Mouse (Mus musculus) hindbrain, embryonic 16.5 days (tissue): ENCODE results near the gene Grik4. TPM values are rescaled to one million over a fixed set of nuclear protein-coding genes. Genes with fewer than 3 reads are reported as not detected.
"Not testable (repeated sequence)": the region's sequence is repeated elsewhere in the genome, so short reads cannot be mapped to it uniquely, and the experiment has no call there.

ENCODE experiments used
- ATAC-seq: fragments of 200-750 bp; cut with Nextera tagmentation; 2 replicates; pipeline ENCODE4 v1.8.0; 2017; ENCODE audit warnings: moderate TSS enrichment, moderate library complexity
- H3K27ac ChIP-seq: fragments of 300-500 bp; sonication (generic); 2 replicates; pipeline ENCODE4 v1.5.1; 2014; ENCODE audit warnings: low read depth, mild to moderate bottlenecking, control low read depth, low read length, moderate library complexity
- H3K27me3 ChIP-seq: fragments of 300-500 bp; sonication (generic); replicated peaks from 2 replicates; pipeline ENCODE4 v1.6.1; 2014; ENCODE audit warnings: low read length; ENCODE audit not compliant: control insufficient read depth, insufficient read depth
- H3K36me3 ChIP-seq: fragments of 300-500 bp; sonication (generic); 2 replicates; pipeline ENCODE4 v1.6.1; 2014; ENCODE audit warnings: mild to moderate bottlenecking, low read length, moderate library complexity, mixed read lengths; ENCODE audit not compliant: control insufficient read depth, insufficient read depth
- H3K4me1 ChIP-seq: fragments of 300-500 bp; sonication (generic); 2 replicates; pipeline ENCODE4 v1.6.1; 2014; ENCODE audit warnings: low read depth, low read length; ENCODE audit not compliant: control insufficient read depth, insufficient read depth
- H3K4me2 ChIP-seq: fragments of 300-500 bp; sonication (generic); 2 replicates; pipeline ENCODE4 v1.6.1; 2014; ENCODE audit warnings: mild to moderate bottlenecking, low read length, control low read depth, moderate library complexity
- H3K4me3 ChIP-seq: fragments of 300-500 bp; sonication (generic); 2 replicates; pipeline ENCODE4 v1.5.1; 2014; ENCODE audit warnings: mild to moderate bottlenecking, low read length, control low read depth, moderate library complexity
- H3K9ac ChIP-seq: fragments of 300-500 bp; sonication (generic); 2 replicates; pipeline ENCODE4 v1.6.1; 2014; ENCODE audit warnings: low read depth, mild to moderate bottlenecking, control low read depth, low read length, moderate library complexity
- H3K9me3 ChIP-seq: fragments of 300-500 bp; sonication (generic); 2 replicates; pipeline ENCODE4 v1.6.1; 2014; ENCODE audit warnings: mild to moderate bottlenecking, low read length, moderate library complexity; ENCODE audit not compliant: control insufficient read depth
- WGBS: fragments of 180-500 bp; shearing (Covaris S2); extraction: QIAGEN DNeasy Blood & Tissue Kit; methylation state at CpG from one replicate; pipeline ENCODE4 v1.1.7; 2014; 5-methylcytosine and 5-hydroxymethylcytosine counted together
- polyA plus RNA-seq: library from polyadenylated mRNA; unstranded; fragments of >200 nt; fragmentation: Nextera tagmentation; extraction: Ambion mirVana; gene quantifications from 2 replicates; pipeline ENCODE4 v1.2.1, GENCODE M21; 2015

Gene Grik4
- polyA plus RNA-seq, 1 experiment from 2014 or later: 11.4 TPM

DNA sequence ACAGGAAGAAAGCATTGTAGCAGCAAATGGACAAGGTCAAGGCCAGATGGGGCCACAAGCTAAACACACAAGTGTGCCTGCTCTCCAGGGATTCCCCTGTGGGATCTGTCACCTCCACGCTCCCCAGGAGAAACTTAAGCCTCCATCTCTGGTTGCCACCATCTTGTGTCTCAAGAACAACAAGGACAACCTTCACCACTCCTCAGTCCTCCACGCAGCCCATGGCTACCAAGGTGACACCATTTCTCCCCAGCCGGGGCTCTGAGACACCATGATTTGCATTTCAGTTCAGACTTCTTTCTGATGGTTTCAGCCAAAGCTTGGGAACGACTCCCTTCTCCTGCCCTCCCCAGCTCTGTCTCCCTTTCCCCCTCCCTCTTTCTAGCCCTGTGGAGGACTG lies 152.9 kb downstream of the Grik4 start:
- H3K9ac ChIP-seq: no peak overlapping the region
- no peaks in the 10 kb centered on the region for H3K36me3 ChIP-seq
- no peak for ATAC-seq
- H3K4me2 ChIP-seq: no peak overlapping the region
- no peaks in the 10 kb centered on the region for H3K9me3 ChIP-seq
- 0 out of 2 replicates have a peak, but pooled peaks cover 4% of the 10 kb centered on the region for H3K27me3 ChIP-seq
- peaks cover 10% of the 10 kb centered on the region for H3K4me1 ChIP-seq
- no peak overlapping the region for H3K27ac ChIP-seq
- H3K4me3 ChIP-seq: no peak overlapping the region
- WGBS: 56% methylated on average over 4 of the region's 4 CpGs

DNA sequence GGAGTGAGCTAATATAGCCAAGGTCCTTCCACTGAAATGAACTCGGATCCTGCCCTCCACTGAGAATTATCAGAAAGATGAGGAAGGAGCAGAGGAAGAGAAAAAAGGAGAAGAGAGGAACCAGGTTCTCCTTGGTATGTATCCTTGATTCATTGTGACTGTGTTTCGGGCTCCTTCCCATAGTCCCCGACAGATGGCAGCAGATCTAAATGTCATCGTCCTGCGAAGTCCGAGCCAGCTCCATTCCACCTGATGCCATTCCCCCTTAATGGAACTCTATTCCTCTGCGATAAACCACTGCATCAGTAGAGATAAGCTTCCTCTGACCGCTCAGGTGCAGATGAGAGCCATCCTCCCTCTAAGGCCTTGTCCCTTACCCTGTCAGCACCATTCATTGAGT lies 155.8 kb downstream of the Grik4 start:
- Histone ChIP-seq H3K27me3 (0 out of 2 replicates have a peak, but pooled peaks cover 4% of the 10 kb centered on the region), H3K4me3 (no peak overlapping the region), H3K4me2 (no peak overlapping the region), H3K9me3 (no peaks in the 10 kb centered on the region), H3K4me1 (peaks cover 7% of the 10 kb centered on the region; the same call in 1 of the 2 replicates), H3K36me3 (no peaks in the 10 kb centered on the region), H3K9ac (no peak overlapping the region), H3K27ac (no peak overlapping the region)
- 32% methylated on average over 8 of the region's 8 CpGs for WGBS
- no peak for ATAC-seq

DNA sequence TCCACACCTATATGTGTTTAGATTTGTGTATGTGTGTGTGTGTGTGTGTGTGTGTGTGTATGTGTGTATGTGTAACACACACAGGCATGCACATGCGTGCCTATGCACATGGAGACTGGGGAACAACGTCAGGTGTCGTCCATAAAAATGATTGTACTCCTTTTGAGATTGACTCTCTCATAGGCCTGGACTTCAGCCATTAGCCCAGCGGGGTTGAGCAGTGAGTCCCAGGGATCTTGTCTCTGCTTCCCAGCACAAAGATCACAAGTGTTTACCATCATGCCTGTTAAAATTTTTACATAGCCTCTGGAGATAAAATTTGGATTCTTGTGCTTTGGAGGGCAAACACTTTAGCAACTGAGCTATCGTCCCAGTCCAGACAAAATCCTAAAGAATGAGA lies 157.4 kb downstream of the Grik4 start:
- WGBS: 70% methylated on average over 5 of the region's 5 CpGs
- 0 out of 2 replicates have a peak, but pooled peaks cover 2% of the 10 kb centered on the region for H3K27me3 ChIP-seq
- H3K9me3 ChIP-seq: no peaks in the 10 kb centered on the region
- no peak overlapping the region for H3K4me3 ChIP-seq
- peaks cover 4% of the 10 kb centered on the region; the same call in 1 of the 2 replicates for H3K4me1 ChIP-seq
- H3K9ac ChIP-seq: no peak overlapping the region
- ATAC-seq: no peak
- no peak overlapping the region for H3K27ac ChIP-seq
- H3K4me2 ChIP-seq: no peak overlapping the region
- no peaks in the 10 kb centered on the region for H3K36me3 ChIP-seq

DNA sequence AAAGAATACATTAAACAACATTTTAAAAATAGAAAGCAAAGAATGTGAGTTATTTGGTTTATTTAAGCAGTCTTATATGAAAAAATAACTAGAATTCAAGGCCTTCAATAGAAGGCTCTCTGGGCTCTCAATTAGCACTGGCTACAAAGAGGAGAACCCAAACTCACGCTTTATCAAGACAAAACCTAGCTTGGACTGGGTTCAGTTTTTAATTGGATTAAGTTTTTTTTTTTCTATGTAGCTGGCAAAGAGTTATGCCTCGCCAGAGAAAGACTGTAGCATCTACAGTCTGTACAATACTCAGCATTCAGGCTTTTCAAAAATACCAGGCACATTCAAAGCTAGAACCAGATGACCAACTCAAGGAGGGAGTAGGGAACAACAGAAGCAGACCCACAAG lies 158.0 kb downstream of the Grik4 start:
- ATAC-seq: no peak
- Histone ChIP-seq H3K4me1 (peaks cover 4% of the 10 kb centered on the region; the same call in 1 of the 2 replicates), H3K9ac (no peak overlapping the region), H3K9me3 (no peaks in the 10 kb centered on the region), H3K27ac (no peak overlapping the region), H3K4me2 (no peak overlapping the region), H3K4me3 (no peak overlapping the region), H3K27me3 (0 out of 2 replicates have a peak, but pooled peaks cover 2% of the 10 kb centered on the region), H3K36me3 (no peaks in the 10 kb centered on the region)
- WGBS: 56% methylated on average over 2 of the region's 2 CpGs

DNA sequence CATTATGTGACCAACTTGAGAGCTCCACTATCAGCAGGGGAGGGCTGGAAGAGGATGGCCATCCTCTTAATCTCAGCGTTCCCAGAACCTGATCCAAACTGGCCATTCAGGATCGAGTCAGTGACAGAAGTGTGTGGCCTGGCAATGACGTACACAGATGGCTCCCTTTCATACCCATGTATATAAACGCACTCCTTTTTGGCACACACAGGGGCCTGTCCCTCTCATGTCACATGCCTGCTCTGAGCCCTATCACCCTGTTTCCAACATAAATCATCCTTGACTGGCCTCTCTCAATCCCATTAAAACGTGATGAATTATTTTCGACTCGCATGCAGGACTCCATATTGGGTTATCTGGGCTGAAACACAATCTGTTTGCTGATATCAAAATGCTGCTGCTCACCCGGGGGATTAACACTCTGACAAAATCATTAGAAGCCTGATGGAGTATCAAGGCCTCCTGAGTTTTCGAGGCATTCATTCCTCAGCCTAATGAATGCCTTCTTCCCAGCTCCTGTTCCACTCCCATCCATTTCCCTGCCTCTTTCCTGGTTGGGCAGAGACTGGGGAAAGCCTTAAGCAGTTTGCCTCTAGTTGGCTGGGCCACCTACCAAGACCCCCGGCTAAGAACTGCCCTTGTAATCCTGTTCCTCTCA lies 159.0 kb downstream of the Grik4 start:
- Histone ChIP-seq H3K4me2 (no peak overlapping the region), H3K9me3 (no peaks in the 10 kb centered on the region), H3K36me3 (no peaks in the 10 kb centered on the region), H3K27ac (no peak overlapping the region), H3K4me1 (peaks cover 4% of the 10 kb centered on the region; the same call in 1 of the 2 replicates), H3K4me3 (no peak overlapping the region), H3K9ac (no peak overlapping the region), H3K27me3 (0 out of 2 replicates have a peak, but pooled peaks cover 2% of the 10 kb centered on the region)
- 43% methylated on average over 10 of the region's 10 CpGs for WGBS
- ATAC-seq: peak; percentile 54; the same call in 1 of the 2 replicates

DNA sequence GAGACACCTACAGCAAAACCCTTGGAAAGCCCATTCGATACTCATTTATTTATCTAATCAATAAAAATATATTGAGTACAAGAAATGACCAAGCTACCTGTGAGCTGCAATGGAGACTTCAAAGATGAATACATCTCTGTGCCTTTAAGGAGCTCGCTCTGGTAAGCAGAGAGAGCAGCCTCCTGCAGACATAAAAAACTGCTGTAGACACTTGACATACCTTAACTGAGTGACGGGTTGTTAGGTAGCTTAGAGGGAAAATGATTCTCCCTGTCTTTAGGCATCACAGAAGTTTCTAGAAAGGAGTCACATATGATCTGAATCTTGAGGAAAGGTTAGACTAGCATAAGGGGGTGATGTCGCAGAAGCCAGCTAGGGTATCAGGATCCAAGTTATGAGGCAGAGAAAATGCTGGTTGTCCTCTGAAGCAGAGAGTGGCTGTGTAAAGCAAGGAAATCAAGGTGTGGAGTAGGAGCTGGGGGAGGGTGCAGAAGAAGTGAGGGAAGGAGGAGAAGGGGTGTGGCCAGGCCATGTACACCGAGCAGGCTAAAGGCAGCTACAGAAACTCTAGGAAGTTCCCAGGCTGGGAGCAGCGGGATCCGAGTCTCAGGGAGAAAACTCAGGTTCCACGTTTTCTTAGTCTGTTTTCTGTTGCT lies 160.9 kb downstream of the Grik4 start:
- peaks cover 4% of the 10 kb centered on the region; the same call in 1 of the 2 replicates for H3K4me1 ChIP-seq
- no peak overlapping the region for H3K4me3 ChIP-seq
- 53% methylated on average over 8 of the region's 8 CpGs for WGBS
- no peak overlapping the region for H3K27ac ChIP-seq
- H3K36me3 ChIP-seq: no peaks in the 10 kb centered on the region
- H3K9me3 ChIP-seq: no peaks in the 10 kb centered on the region
- no peaks in the 10 kb centered on the region for H3K27me3 ChIP-seq
- no peak overlapping the region for H3K9ac ChIP-seq
- no peak for ATAC-seq
- no peak overlapping the region for H3K4me2 ChIP-seq

DNA sequence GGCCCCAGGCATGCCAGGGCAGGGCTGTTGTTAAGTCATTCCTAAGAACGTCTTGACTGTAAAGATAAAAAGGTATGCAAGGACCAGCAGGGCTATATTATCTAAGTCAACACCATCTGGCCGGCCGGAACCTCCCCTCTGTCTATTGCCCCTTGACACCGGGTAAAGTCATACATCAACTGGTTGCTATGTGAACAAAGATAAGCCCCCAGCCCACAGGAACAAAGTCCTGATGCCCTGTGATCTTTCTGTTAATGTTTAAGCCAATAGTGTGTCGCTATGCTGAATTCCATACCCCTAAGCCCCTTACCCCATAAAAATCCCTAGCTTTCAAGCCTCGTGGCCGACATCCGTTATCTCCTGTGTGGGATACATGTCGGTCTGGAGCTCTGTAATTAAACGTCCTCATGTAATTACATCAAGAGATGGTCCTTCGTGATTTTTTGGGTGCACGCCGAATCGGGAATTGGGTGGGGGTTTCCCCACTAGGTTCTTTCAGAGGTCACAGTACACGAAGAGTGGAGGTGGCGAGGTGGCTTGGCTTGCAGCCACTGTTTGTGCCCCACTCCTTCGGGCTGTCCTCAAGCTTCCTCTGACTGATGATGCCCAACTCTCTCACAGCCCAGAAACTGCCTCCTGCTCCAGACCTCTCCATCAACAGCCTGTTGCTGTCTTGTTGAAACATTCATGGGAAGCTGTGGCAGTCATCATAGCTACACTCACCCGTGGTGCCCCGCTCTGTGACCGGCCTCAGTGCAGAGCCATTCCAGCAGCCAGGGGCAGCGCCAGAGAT lies 165.6 kb downstream of the Grik4 start:
- H3K4me3 ChIP-seq, H3K4me1 ChIP-seq, ATAC-seq, H3K36me3 ChIP-seq, H3K4me2 ChIP-seq, H3K27me3 ChIP-seq, H3K9me3 ChIP-seq, H3K9ac ChIP-seq, H3K27ac ChIP-seq: not testable (repeated sequence)
- 64% methylated on average over 21 of the region's 21 CpGs for WGBS

DNA sequence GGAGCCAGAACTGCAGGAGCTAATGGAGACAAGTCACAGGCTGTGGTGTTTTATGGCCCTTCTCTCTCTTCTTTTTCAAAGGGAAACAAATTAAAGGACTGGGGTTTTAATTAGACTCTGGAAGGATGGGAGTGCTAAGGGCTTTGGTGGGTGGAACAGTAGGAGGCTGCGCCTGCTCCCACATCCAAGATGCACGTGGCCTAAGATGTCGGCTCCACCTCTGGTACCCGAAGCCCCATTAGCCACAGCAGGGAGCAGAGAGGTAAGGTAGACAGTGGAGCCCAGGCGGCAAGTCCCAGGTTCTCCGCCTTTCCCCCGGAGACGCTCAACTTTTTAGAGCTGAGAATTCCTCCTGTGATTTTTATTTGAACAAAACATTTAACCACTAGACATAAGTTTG lies 166.4 kb downstream of the Grik4 start:
- ATAC-seq: no peak
- H3K36me3 ChIP-seq: no peaks in the 10 kb centered on the region
- no peak overlapping the region for H3K9ac ChIP-seq
- no peak overlapping the region for H3K27ac ChIP-seq
- no peak overlapping the region for H3K4me3 ChIP-seq
- H3K9me3 ChIP-seq: no peaks in the 10 kb centered on the region
- no peaks in the 10 kb centered on the region; the same call in 1 of the 2 replicates for H3K4me1 ChIP-seq
- no peak overlapping the region for H3K4me2 ChIP-seq
- WGBS: 71% methylated on average over 8 of the region's 8 CpGs
- no peaks in the 10 kb centered on the region for H3K27me3 ChIP-seq

DNA sequence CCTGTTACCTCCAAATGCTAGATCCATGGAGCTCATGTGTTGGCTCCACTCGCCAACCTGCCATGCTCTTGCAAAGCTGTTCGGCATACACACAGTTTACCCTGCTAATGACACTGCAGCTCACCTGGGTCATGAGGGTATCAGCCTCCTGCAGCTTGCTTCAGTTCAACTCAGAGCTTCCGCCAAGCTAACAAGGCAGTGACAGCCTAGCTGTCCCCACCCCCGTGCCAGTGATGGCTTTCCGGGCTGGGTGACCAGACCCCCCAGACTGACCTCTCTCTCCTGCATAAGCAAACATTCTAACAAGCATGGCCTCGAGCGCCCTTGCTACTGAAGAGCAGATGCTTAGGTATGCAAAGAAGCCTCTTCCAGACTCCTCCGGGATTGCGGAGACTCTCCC lies 167.5 kb downstream of the Grik4 start:
- Histone ChIP-seq H3K36me3 (no peaks in the 10 kb centered on the region), H3K27ac (no peak overlapping the region), H3K27me3 (no peaks in the 10 kb centered on the region), H3K4me3 (no peak overlapping the region), H3K9me3 (no peaks in the 10 kb centered on the region), H3K9ac (no peak overlapping the region), H3K4me1 (no peaks in the 10 kb centered on the region; the same call in 1 of the 2 replicates), H3K4me2 (no peak overlapping the region)
- ATAC-seq: no peak
- 69% methylated on average over 9 of the region's 9 CpGs for WGBS
